Mouse (Mus musculus): ENCODE measurements around the gene Prkag2. TPM values are rescaled to one million over a fixed set of nuclear protein-coding genes. Genes with fewer than 3 reads are reported as not detected.

The Prkag2 gene
- polyA plus RNA-seq, 1 experiment from 2014 or later, result 102 TPM

- WGBS, result 81% methylated on average over 2 of the region's 2 CpGs
- no peaks in the 10 kb centered on the region for H3K27me3 ChIP-seq
- H3K27ac ChIP-seq, result no peak overlapping the region
- ATAC-seq (replicated peaks; ENCODE audit: insufficient number of reproducible peaks, insufficient read depth, low FRiP score, low read depth), result no peak
- no peak overlapping the region for H3K4me2 ChIP-seq
- H3K4me3 ChIP-seq, result no peak overlapping the region
- no peaks in the 10 kb centered on the region for H3K36me3 ChIP-seq
- H3K9me3 ChIP-seq (replicated peaks), result no peaks in the 10 kb centered on the region
- H3K4me1 ChIP-seq (replicated peaks), result peaks cover 15% of the 10 kb centered on the region
- H3K9ac ChIP-seq, result no peak overlapping the region
Observed at GRCm38 (mm10) chr5:25044007-25044406, 56.4 kb downstream of the Prkag2 start.

GRCm38 (mm10) chr5:25041947-25042346 is 58.5 kb downstream of the Prkag2 start:
- Histone ChIP-seq H3K4me2 (no peak overlapping the region), H3K9ac (no peak overlapping the region), H3K36me3 (no peaks in the 10 kb centered on the region), H3K27ac (no peak overlapping the region), H3K4me3 (no peak overlapping the region), H3K9me3 (replicated peaks) (no peaks in the 10 kb centered on the region), H3K4me1 (replicated peaks) (peaks cover 17% of the 10 kb centered on the region), H3K27me3 (no peaks in the 10 kb centered on the region)
- ATAC-seq (replicated peaks; ENCODE audit: insufficient number of reproducible peaks, insufficient read depth, low FRiP score, low read depth), result no peak
- 86% methylated on average over 1 of the region's 1 CpGs for WGBS

GRCm38 (mm10) chr5:25041307-25041706 is 59.1 kb downstream of the Prkag2 start:
- Histone ChIP-seq H3K9ac (no peak overlapping the region), H3K4me2 (no peak overlapping the region)

GRCm38 (mm10) chr5:25040903-25041302 is 59.5 kb downstream of the Prkag2 start:
- Histone ChIP-seq H3K9me3 (replicated peaks) (no peaks in the 10 kb centered on the region), H3K27ac (no peak overlapping the region), H3K36me3 (no peaks in the 10 kb centered on the region), H3K4me3 (no peak overlapping the region), H3K4me1 (replicated peaks) (peaks cover 17% of the 10 kb centered on the region), H3K27me3 (no peaks in the 10 kb centered on the region), H3K4me2 (no peak overlapping the region), H3K9ac (no peak overlapping the region)
- no peak for ATAC-seq (replicated peaks; ENCODE audit: insufficient number of reproducible peaks, insufficient read depth, low FRiP score, low read depth)
- WGBS, result 28% methylated on average over 7 of the region's 7 CpGs

More at GRCm38 (mm10) chr5:25041307-25041706, 59.1 kb downstream of the Prkag2 start:
- H3K36me3 ChIP-seq, result no peaks in the 10 kb centered on the region
- no peaks in the 10 kb centered on the region for H3K9me3 ChIP-seq (replicated peaks)
- no peak for ATAC-seq (replicated peaks; ENCODE audit: insufficient number of reproducible peaks, insufficient read depth, low FRiP score, low read depth)
- no peaks in the 10 kb centered on the region for H3K27me3 ChIP-seq
- H3K27ac ChIP-seq, result no peak overlapping the region
- WGBS, result 31% methylated on average over 5 of the region's 5 CpGs
- H3K4me3 ChIP-seq, result no peak overlapping the region
- H3K4me1 ChIP-seq (replicated peaks), result peaks cover 17% of the 10 kb centered on the region

DNA sequence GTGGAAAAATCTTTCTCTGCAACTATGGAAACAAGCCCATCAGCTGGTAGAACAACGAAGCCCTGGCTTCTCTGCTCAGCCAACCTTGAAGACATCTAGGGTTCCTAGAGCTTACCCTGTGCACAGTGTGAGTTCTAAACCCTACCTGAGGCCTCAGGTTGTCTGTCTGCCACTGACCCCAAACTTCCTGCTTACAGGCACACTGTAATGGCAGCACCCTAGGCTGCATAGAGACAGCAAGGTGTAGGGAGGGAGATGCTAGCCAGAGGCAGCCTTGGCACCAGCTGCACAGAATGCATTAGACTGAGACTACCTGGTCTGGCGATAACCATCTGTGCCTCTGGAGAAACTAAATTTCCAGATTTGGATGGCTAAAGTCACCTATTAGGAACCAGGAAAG is 61.6 kb downstream of the Prkag2 start:
- no peak overlapping the region for H3K4me2 ChIP-seq
- no peaks in the 10 kb centered on the region for H3K27me3 ChIP-seq
- H3K36me3 ChIP-seq, result no peaks in the 10 kb centered on the region
- 87% methylated on average over 2 of the region's 2 CpGs for WGBS
- no peak overlapping the region for H3K9ac ChIP-seq
- H3K4me1 ChIP-seq (replicated peaks), result peaks cover 17% of the 10 kb centered on the region
- H3K9me3 ChIP-seq (replicated peaks), result no peaks in the 10 kb centered on the region
- no peak overlapping the region for H3K4me3 ChIP-seq
- ATAC-seq (replicated peaks; ENCODE audit: insufficient number of reproducible peaks, insufficient read depth, low FRiP score, low read depth), result no peak
- H3K27ac ChIP-seq, result no peak overlapping the region

DNA sequence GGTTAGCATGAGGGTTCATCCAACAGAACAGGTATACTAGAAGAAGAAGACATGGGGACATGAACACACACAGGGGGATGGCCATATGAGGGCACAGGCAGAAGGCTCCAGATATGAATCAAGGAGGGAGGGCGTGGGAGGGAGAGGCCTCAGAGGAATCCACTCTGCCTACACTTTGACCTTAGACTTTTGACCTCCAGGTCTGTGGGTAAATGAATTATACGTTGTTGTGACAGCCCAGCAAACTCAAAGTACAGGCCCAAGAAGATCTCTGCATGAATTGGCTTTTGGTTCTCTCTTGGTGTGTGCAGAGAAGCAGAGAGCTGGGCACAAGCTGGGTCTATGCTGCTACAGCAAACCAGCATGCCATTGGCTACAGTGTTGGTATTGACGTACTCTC is 65.1 kb downstream of the Prkag2 start:
- no peak overlapping the region for H3K9ac ChIP-seq
- peaks cover 21% of the 10 kb centered on the region for H3K4me1 ChIP-seq (replicated peaks)
- no peak overlapping the region for H3K4me2 ChIP-seq
- no peaks in the 10 kb centered on the region for H3K27me3 ChIP-seq
- no peak overlapping the region for H3K27ac ChIP-seq
- H3K36me3 ChIP-seq, result no peaks in the 10 kb centered on the region
- WGBS, result 76% methylated on average over 3 of the region's 3 CpGs
- H3K9me3 ChIP-seq (replicated peaks), result no peaks in the 10 kb centered on the region
- H3K4me3 ChIP-seq, result no peak overlapping the region
- ATAC-seq (replicated peaks; ENCODE audit: insufficient number of reproducible peaks, insufficient read depth, low FRiP score, low read depth), result no peak

DNA sequence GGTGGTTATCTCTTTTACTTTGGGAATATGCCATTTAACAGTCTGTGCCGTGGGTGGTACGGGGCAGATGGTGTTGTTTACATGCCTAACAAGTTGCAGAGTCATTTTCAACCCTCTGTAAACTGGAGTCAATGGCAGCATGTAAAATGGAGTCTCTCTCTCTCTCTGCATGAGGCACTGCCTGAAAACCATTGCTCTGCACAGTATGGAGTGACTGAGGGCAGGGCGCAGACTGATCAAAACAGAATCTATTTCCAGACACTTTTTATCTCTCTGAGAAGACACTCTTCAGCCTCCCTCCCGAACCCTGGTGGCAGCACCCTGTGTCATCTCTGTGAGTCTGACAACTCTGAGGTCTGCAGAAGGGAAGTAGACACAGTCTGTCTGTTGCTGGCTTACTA is 69.0 kb downstream of the Prkag2 start:
- Histone ChIP-seq H3K9me3 (replicated peaks) (no peaks in the 10 kb centered on the region), H3K27ac (peak overlapping the region; percentile 28), H3K9ac (no peak overlapping the region; the same call in 1 of the 2 replicates), H3K4me3 (no peak overlapping the region), H3K27me3 (no peaks in the 10 kb centered on the region), H3K4me2 (no peak overlapping the region), H3K36me3 (no peaks in the 10 kb centered on the region), H3K4me1 (replicated peaks) (peaks cover 28% of the 10 kb centered on the region)
- WGBS, result 53% methylated on average over 4 of the region's 4 CpGs
- no peak for ATAC-seq (replicated peaks; ENCODE audit: insufficient number of reproducible peaks, insufficient read depth, low FRiP score, low read depth)

GRCm38 (mm10) chr5:25031037-25031436 is 69.4 kb downstream of the Prkag2 start:
- Histone ChIP-seq H3K9ac (no peak overlapping the region), H3K9me3 (replicated peaks) (no peaks in the 10 kb centered on the region), H3K4me3 (no peak overlapping the region), H3K27me3 (no peaks in the 10 kb centered on the region), H3K4me1 (replicated peaks) (peaks cover 29% of the 10 kb centered on the region), H3K4me2 (no peak overlapping the region), H3K27ac (peak overlapping the region; percentile 64), H3K36me3 (no peaks in the 10 kb centered on the region)
- no peak for ATAC-seq (replicated peaks; ENCODE audit: insufficient number of reproducible peaks, insufficient read depth, low FRiP score, low read depth)
- WGBS, result 74% methylated on average over 11 of the region's 11 CpGs

- Histone ChIP-seq H3K4me3 (no peak overlapping the region), H3K9me3 (replicated peaks) (no peaks in the 10 kb centered on the region), H3K9ac (no peak overlapping the region), H3K27ac (peak overlapping the region; percentile 64), H3K4me1 (replicated peaks) (peaks cover 37% of the 10 kb centered on the region), H3K27me3 (no peaks in the 10 kb centered on the region), H3K4me2 (no peak overlapping the region), H3K36me3 (no peaks in the 10 kb centered on the region)
- ATAC-seq (replicated peaks; ENCODE audit: insufficient number of reproducible peaks, insufficient read depth, low FRiP score, low read depth), result peak; percentile 51
- WGBS, result 14% methylated on average over 3 of the region's 3 CpGs
Observed at GRCm38 (mm10) chr5:25030276-25030681, 70.2 kb downstream of the Prkag2 start.

DNA sequence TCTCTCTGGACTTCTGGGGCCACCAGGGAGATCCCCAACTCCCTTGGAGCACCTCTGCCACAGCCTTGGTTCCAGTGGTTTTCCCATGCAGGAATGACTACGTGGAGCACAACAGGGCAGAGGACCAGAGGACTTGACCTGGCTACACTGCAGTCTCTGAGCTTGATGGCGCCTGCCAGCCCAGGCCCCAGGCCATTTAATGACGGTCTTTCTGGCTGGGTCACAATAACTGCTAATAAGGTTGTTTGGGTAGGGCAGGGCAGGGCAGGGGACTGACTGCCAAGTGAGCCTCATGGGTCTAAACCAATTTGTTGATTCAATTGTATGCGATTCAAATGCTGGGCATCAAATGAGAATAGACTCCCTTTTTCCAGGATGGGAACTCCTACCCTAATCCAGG is 72.8 kb downstream of the Prkag2 start:
- no peak for ATAC-seq (replicated peaks; ENCODE audit: insufficient number of reproducible peaks, insufficient read depth, low FRiP score, low read depth)
- H3K4me3 ChIP-seq, result no peak overlapping the region
- 89% methylated on average over 4 of the region's 4 CpGs for WGBS
- no peak overlapping the region for H3K4me2 ChIP-seq
- H3K27me3 ChIP-seq, result no peaks in the 10 kb centered on the region
- no peaks in the 10 kb centered on the region for H3K9me3 ChIP-seq (replicated peaks)
- H3K36me3 ChIP-seq, result no peaks in the 10 kb centered on the region
- no peak overlapping the region for H3K9ac ChIP-seq
- H3K4me1 ChIP-seq (replicated peaks), result peaks cover 47% of the 10 kb centered on the region
- H3K27ac ChIP-seq, result no peak overlapping the region

- Histone ChIP-seq H3K4me2 (peak overlapping the region; percentile 35), H3K27ac (peak overlapping the region; percentile 68), H3K4me1 (replicated peaks) (peaks cover 31% of the 10 kb centered on the region), H3K4me3 (no peak overlapping the region), H3K9ac (no peak overlapping the region), H3K27me3 (no peaks in the 10 kb centered on the region), H3K36me3 (peaks cover 4% of the 10 kb centered on the region; the same call in 1 of the 2 replicates), H3K9me3 (replicated peaks) (no peaks in the 10 kb centered on the region)
- 34% methylated on average over 12 of the region's 12 CpGs for WGBS
- ATAC-seq (replicated peaks; ENCODE audit: insufficient number of reproducible peaks, insufficient read depth, low FRiP score, low read depth), result peak; percentile 60
Observed at GRCm38 (mm10) chr5:25025309-25026019, 75.0 kb downstream of the Prkag2 start.

DNA sequence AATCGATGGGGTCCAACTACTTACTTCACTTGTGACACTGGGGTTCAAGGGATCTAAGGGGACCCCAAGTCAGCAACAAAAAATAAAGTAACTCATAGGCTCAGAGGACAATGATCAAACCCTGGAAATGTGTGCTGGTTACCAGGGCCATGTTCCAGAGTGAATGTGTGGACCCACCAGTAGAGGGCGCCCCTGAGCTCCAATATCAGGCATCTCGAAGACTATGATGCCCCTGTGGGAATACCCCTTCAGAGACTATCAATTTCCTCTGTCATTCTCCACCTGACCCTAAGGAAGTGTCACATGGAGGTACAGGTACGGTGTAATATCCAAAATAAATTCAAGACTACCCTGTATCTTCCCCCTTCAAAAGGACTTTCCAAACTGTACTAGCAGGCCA is 77.5 kb downstream of the Prkag2 start:
- WGBS, result 53% methylated on average over 4 of the region's 4 CpGs
- H3K36me3 ChIP-seq, result peaks cover 4% of the 10 kb centered on the region; the same call in 1 of the 2 replicates
- H3K27me3 ChIP-seq, result no peaks in the 10 kb centered on the region
- no peaks in the 10 kb centered on the region for H3K9me3 ChIP-seq (replicated peaks)
- no peak overlapping the region for H3K27ac ChIP-seq
- no peak overlapping the region for H3K4me2 ChIP-seq
- no peak overlapping the region for H3K4me3 ChIP-seq
- ATAC-seq (replicated peaks; ENCODE audit: insufficient number of reproducible peaks, insufficient read depth, low FRiP score, low read depth), result no peak
- H3K4me1 ChIP-seq (replicated peaks), result peaks cover 20% of the 10 kb centered on the region
- no peak overlapping the region for H3K9ac ChIP-seq
